Mouse (Mus musculus) intestine, embryonic 15.5 days (tissue): ENCODE results near the gene Lce1h. TPM values are rescaled to one million over a fixed set of nuclear protein-coding genes. Genes with fewer than 3 reads are reported as not detected.

ENCODE experiments used
- ATAC-seq: fragments of 200-750 bp; cut with Nextera tagmentation; 2 replicates; pipeline ENCODE4 v1.8.0; 2017; ENCODE audit warnings: moderate TSS enrichment, moderate library complexity
- H3K27ac ChIP-seq: fragments of 300-500 bp; sonication (generic); 2 replicates; pipeline ENCODE4 v1.5.1; 2015; ENCODE audit warnings: mild to moderate bottlenecking, inconsistent platforms
- H3K27me3 ChIP-seq: fragments of 300-500 bp; sonication (generic); replicated peaks from 2 replicates; pipeline ENCODE4 v1.6.1; 2015; ENCODE audit warnings: inconsistent platforms
- H3K36me3 ChIP-seq: fragments of 300-500 bp; sonication (generic); 2 replicates; pipeline ENCODE4 v1.6.1; 2015; ENCODE audit warnings: inconsistent platforms
- H3K4me1 ChIP-seq: fragments of 300-500 bp; sonication (generic); replicated peaks from 2 replicates; pipeline ENCODE4 v1.6.1; 2015; ENCODE audit warnings: inconsistent platforms
- H3K4me2 ChIP-seq: fragments of 300-500 bp; sonication (generic); replicated peaks from 2 replicates; pipeline ENCODE4 v1.6.1; 2015; ENCODE audit warnings: mild to moderate bottlenecking, inconsistent platforms
- H3K4me3 ChIP-seq: fragments of 300-500 bp; sonication (generic); replicated peaks from 2 replicates; pipeline ENCODE4 v1.5.1; 2015; ENCODE audit warnings: inconsistent platforms
- H3K9ac ChIP-seq: fragments of 300-500 bp; sonication (generic); 2 replicates; pipeline ENCODE4 v1.6.1; 2015; ENCODE audit warnings: inconsistent platforms
- H3K9me3 ChIP-seq: fragments of 300-500 bp; sonication (generic); 2 replicates; pipeline ENCODE4 v1.6.1; 2016; ENCODE audit warnings: inconsistent platforms
- WGBS: fragments of 180-500 bp; shearing (Covaris S2); methylation state at CpG from one replicate; pipeline ENCODE4 v1.1.7; 2015; 5-methylcytosine and 5-hydroxymethylcytosine counted together
- polyA plus RNA-seq: library from polyadenylated mRNA; unstranded; fragments of >200 nt; fragmentation: Nextera tagmentation; extraction: Ambion mirVana; gene quantifications from 2 replicates; pipeline ENCODE4 v1.2.1, GENCODE M21; 2015

Lce1h gene
- not detected in 2 replicates for polyA plus RNA-seq

GRCm38 (mm10) chr3:92764965-92765364, at the start of gene Lce1h:
Gene Lce1h, minus strand, starts transcription at chr3:92765065.
- H3K36me3 ChIP-seq: no peaks in the 10 kb centered on the region
- H3K27me3 ChIP-seq: no peaks in the 10 kb centered on the region
- no peak within 1 kb of the TSS for H3K27ac ChIP-seq
- no peak for ATAC-seq
- WGBS: 79% methylated on average over 1 of the region's 1 CpGs
- no peaks in the 10 kb centered on the region for H3K4me1 ChIP-seq
- no peak within 1 kb of the TSS for H3K4me2 ChIP-seq
- no peak within 1 kb of the TSS for H3K4me3 ChIP-seq
- H3K9ac ChIP-seq: no peak within 1 kb of the TSS
- no peaks in the 10 kb centered on the region for H3K9me3 ChIP-seq

GRCm38 (mm10) chr3:92807791-92808190, 42.9 kb upstream of the Lce1h start, which contains the start of gene Lce1k:
Gene Lce1k, minus strand, starts transcription at chr3:92807891.
- no peaks in the 10 kb centered on the region for H3K27me3 ChIP-seq
- H3K27ac ChIP-seq: no peak within 1 kb of the TSS
- no peak for ATAC-seq
- no peak within 1 kb of the TSS for H3K9ac ChIP-seq
- H3K4me1 ChIP-seq: no peaks in the 10 kb centered on the region
- H3K4me2 ChIP-seq: no peak within 1 kb of the TSS
- no peaks in the 10 kb centered on the region for H3K9me3 ChIP-seq
- no peak within 1 kb of the TSS for H3K4me3 ChIP-seq
- no peaks in the 10 kb centered on the region for H3K36me3 ChIP-seq

- WGBS: 78% methylated on average over 1 of the region's 1 CpGs
- Histone ChIP-seq H3K9ac (no peak within 1 kb of the TSS), H3K4me2 (no peak within 1 kb of the TSS), H3K36me3 (no peaks in the 10 kb centered on the region), H3K4me3 (no peak within 1 kb of the TSS), H3K9me3 (no peaks in the 10 kb centered on the region), H3K4me1 (no peaks in the 10 kb centered on the region), H3K27ac (no peak within 1 kb of the TSS), H3K27me3 (no peaks in the 10 kb centered on the region)
- no peak for ATAC-seq
Measured at GRCm38 (mm10) chr3:92790414-92790813, 25.5 kb upstream of the Lce1h start, which contains the start of gene Lce1j. Gene Lce1j, minus strand, starts transcription at chr3:92790514.

- no peak within 1 kb of the TSS for H3K27ac ChIP-seq
- H3K27me3 ChIP-seq: no peaks in the 10 kb centered on the region
- H3K9me3 ChIP-seq: no peaks in the 10 kb centered on the region
- 98% methylated on average over 1 of the region's 1 CpGs for WGBS
- H3K9ac ChIP-seq: no peak within 1 kb of the TSS
- ATAC-seq: no peak
- no peaks in the 10 kb centered on the region for H3K36me3 ChIP-seq
- no peak within 1 kb of the TSS for H3K4me3 ChIP-seq
- no peaks in the 10 kb centered on the region for H3K4me1 ChIP-seq
- H3K4me2 ChIP-seq: no peak within 1 kb of the TSS
Measured at GRCm38 (mm10) chr3:92778799-92779198, 13.9 kb upstream of the Lce1h start, which contains the start of gene Lce1i. Gene Lce1i, minus strand, starts transcription at chr3:92778899.

- Histone ChIP-seq H3K4me3 (no peak overlapping the region), H3K36me3 (no peaks in the 10 kb centered on the region), H3K9me3 (no peaks in the 10 kb centered on the region), H3K9ac (no peak overlapping the region), H3K4me2 (no peak overlapping the region), H3K27me3 (no peaks in the 10 kb centered on the region), H3K4me1 (no peaks in the 10 kb centered on the region), H3K27ac (no peak overlapping the region)
- 23% methylated on average over 3 of the region's 3 CpGs for WGBS
- no peak for ATAC-seq
Measured at GRCm38 (mm10) chr3:92771573-92771972, 6.7 kb upstream of the Lce1h start.

GRCm38 (mm10) chr3:92753197-92753596, 11.7 kb downstream of the Lce1h start:
- H3K9ac ChIP-seq: no peak overlapping the region
- no peak for ATAC-seq
- 38% methylated on average over 3 of the region's 3 CpGs for WGBS
- no peaks in the 10 kb centered on the region for H3K27me3 ChIP-seq
- H3K36me3 ChIP-seq: no peaks in the 10 kb centered on the region
- no peaks in the 10 kb centered on the region for H3K9me3 ChIP-seq
- no peak overlapping the region for H3K4me2 ChIP-seq
- no peaks in the 10 kb centered on the region for H3K4me1 ChIP-seq
- H3K4me3 ChIP-seq: no peak overlapping the region
- H3K27ac ChIP-seq: no peak overlapping the region

- H3K27me3 ChIP-seq: no peaks in the 10 kb centered on the region
- H3K9me3 ChIP-seq: no peaks in the 10 kb centered on the region
- no peak within 1 kb of the TSS for H3K27ac ChIP-seq
- no peak within 1 kb of the TSS for H3K4me3 ChIP-seq
- H3K4me2 ChIP-seq: no peak within 1 kb of the TSS
- ATAC-seq: no peak
- no peaks in the 10 kb centered on the region for H3K4me1 ChIP-seq
- WGBS: 93% methylated on average over 1 of the region's 1 CpGs
- no peak within 1 kb of the TSS for H3K9ac ChIP-seq
- H3K36me3 ChIP-seq: no peaks in the 10 kb centered on the region
Measured at GRCm38 (mm10) chr3:92752238-92752637, 12.6 kb downstream of the Lce1h start, which contains the start of gene Lce1g. Gene Lce1g, minus strand, starts transcription at chr3:92752338.

GRCm38 (mm10) chr3:92738996-92739395, 25.9 kb downstream of the Lce1h start, which contains the start of gene Gm38119:
Gene Gm38119, minus strand, starts transcription at chr3:92739096.
- no peak within 1 kb of the TSS for H3K4me2 ChIP-seq
- no peaks in the 10 kb centered on the region for H3K27me3 ChIP-seq
- no peaks in the 10 kb centered on the region for H3K36me3 ChIP-seq
- no peak within 1 kb of the TSS for H3K4me3 ChIP-seq
- no peaks in the 10 kb centered on the region for H3K4me1 ChIP-seq
- no peak within 1 kb of the TSS for H3K9ac ChIP-seq
- H3K9me3 ChIP-seq: no peaks in the 10 kb centered on the region
- no peak within 1 kb of the TSS for H3K27ac ChIP-seq
- no peak for ATAC-seq
- 82% methylated on average over 1 of the region's 1 CpGs for WGBS

GRCm38 (mm10) chr3:92722631-92723030, 42.2 kb downstream of the Lce1h start:
- H3K36me3 ChIP-seq: no peaks in the 10 kb centered on the region
- no peaks in the 10 kb centered on the region for H3K9me3 ChIP-seq
- no peaks in the 10 kb centered on the region for H3K4me1 ChIP-seq
- H3K27ac ChIP-seq: no peak overlapping the region
- no peak overlapping the region for H3K4me3 ChIP-seq
- H3K9ac ChIP-seq: no peak overlapping the region
- ATAC-seq: no peak
- no peak overlapping the region for H3K4me2 ChIP-seq
- 83% methylated on average over 5 of the region's 5 CpGs for WGBS
- H3K27me3 ChIP-seq: no peaks in the 10 kb centered on the region

GRCm38 (mm10) chr3:92720250-92720649, 44.6 kb downstream of the Lce1h start, which contains the start of gene Lce1f:
Gene Lce1f, minus strand, starts transcription at chr3:92720350.
- Histone ChIP-seq H3K4me2 (no peak within 1 kb of the TSS), H3K36me3 (no peaks in the 10 kb centered on the region), H3K27ac (no peak within 1 kb of the TSS), H3K9ac (no peak within 1 kb of the TSS), H3K27me3 (no peaks in the 10 kb centered on the region), H3K9me3 (no peaks in the 10 kb centered on the region), H3K4me1 (no peaks in the 10 kb centered on the region), H3K4me3 (no peak within 1 kb of the TSS)
- WGBS: 77% methylated on average over 3 of the region's 3 CpGs
- no peak for ATAC-seq

- H3K27me3 ChIP-seq: no peaks in the 10 kb centered on the region
- H3K27ac ChIP-seq: no peak overlapping the region
- no peak for ATAC-seq
Measured at GRCm38 (mm10) chr3:92715122-92715521, 49.7 kb downstream of the Lce1h start.

More at GRCm38 (mm10) chr3:92715122-92715521, 49.7 kb downstream of the Lce1h start:
- Histone ChIP-seq H3K9ac (no peak overlapping the region), H3K4me3 (no peak overlapping the region), H3K9me3 (no peaks in the 10 kb centered on the region), H3K4me2 (no peak overlapping the region), H3K36me3 (no peaks in the 10 kb centered on the region), H3K4me1 (no peaks in the 10 kb centered on the region)
